Mouse (Mus musculus) hindbrain, embryonic 13.5 days (tissue): Measurements from ENCODE around the gene Ccr1. TPM values are rescaled to one million over a fixed set of nuclear protein-coding genes. Genes with fewer than 3 reads are reported as not detected.

Experiments
- polyA plus RNA-seq: library from polyadenylated mRNA; unstranded; fragments of >200 nt; fragmentation: Nextera tagmentation; extraction: Ambion mirVana; gene quantifications from 2 replicates; pipeline ENCODE4 v1.2.1, GENCODE M21; 2015

Ccr1 gene
- polyA plus RNA-seq, 1 experiment from 2014 or later: 1.2 TPM

Other genes with a start within 250 kb of the Ccr1 start
- gene Cxcr6, start 162.2 kb downstream of the Ccr1 start, polyA plus RNA-seq: 0.12 TPM in 1 of 2 replicates, not detected in the other
- gene Fyco1, start 116.8 kb downstream of the Ccr1 start, polyA plus RNA-seq: 11.7 and 12.0 TPM in 2 replicates
- gene Xcr1, start 106.7 kb downstream of the Ccr1 start, polyA plus RNA-seq: 0.08 and 0.17 TPM in 2 replicates
- gene Ccr1l1, start 9.7 kb upstream of the Ccr1 start, polyA plus RNA-seq: not detected in 2 replicates
- gene Ccr3, start 53.3 kb upstream of the Ccr1 start, polyA plus RNA-seq: 0.05 TPM in 1 of 2 replicates, not detected in the other
- gene Ccr2, start 133.3 kb upstream of the Ccr1 start, polyA plus RNA-seq: 0.22 and 0.32 TPM in 2 replicates
- 0.52 and 0.90 TPM in 2 replicates for gene Ccr5, start 152.9 kb upstream of the Ccr1 start, polyA plus RNA-seq